Mouse (Mus musculus) inflammation-experienced regulatory T-cells, adult 16 weeks (primary cell): ENCODE results near the gene Tgtp1. TPM values are rescaled to one million over a fixed set of nuclear protein-coding genes. Genes with fewer than 3 reads are reported as not detected.

Experiments used
- polyA plus RNA-seq: library from polyadenylated mRNA; unstranded; fragments of 100-300 nt; shearing (Covaris generic); gene quantifications from one replicate; pipeline ENCODE4 v1.2.1, GENCODE M21; 2017

The Tgtp1 gene
- polyA plus RNA-seq: 266 TPM

GRCm38 (mm10) chr11:48994018-48994417 is at the start of gene Tgtp1:
TSS of gene Tgtp1 (minus strand) at chr11:48994172.

GRCm38 (mm10) chr11:48991740-48992520 is 2.0 kb downstream of the Tgtp1 start, which contains the start of gene Gm12185:
TSS of gene Gm12185 (minus strand) at chr11:48992226.

GRCm38 (mm10) chr11:48979251-48979650 is 14.7 kb downstream of the Tgtp1 start, which contains the start of gene 9930111J21Rik1:
TSS of gene 9930111J21Rik1 (minus strand) at chr11:48979398.

GRCm38 (mm10) chr11:48978240-48978939 is 15.6 kb downstream of the Tgtp1 start, which contains the start of gene Olfr56:
TSS of gene Olfr56 (plus strand) at chr11:48978889.

GRCm38 (mm10) chr11:48946090-48946489 is 47.9 kb downstream of the Tgtp1 start, which contains the start of gene Psme2b:
TSS of gene Psme2b (minus strand) at chr11:48946190.

Other genes with a start within 250 kb of the Tgtp1 start
- gene Rack1, start 193.8 kb downstream of the Tgtp1 start, polyA plus RNA-seq: 661 TPM
- 2.5 TPM for gene Trim41, start 176.8 kb downstream of the Tgtp1 start, polyA plus RNA-seq
- gene Trim7, start 168.0 kb downstream of the Tgtp1 start, polyA plus RNA-seq: 0.46 TPM
- 2.0 TPM for gene Gm12184, start 167.5 kb downstream of the Tgtp1 start, polyA plus RNA-seq
- gene Irgm1, start 122.5 kb downstream of the Tgtp1 start, polyA plus RNA-seq: 181 TPM
- 2.0 TPM for gene Gm5431, start 92.0 kb downstream of the Tgtp1 start, polyA plus RNA-seq
- gene Psme2b, start 48.0 kb downstream of the Tgtp1 start, polyA plus RNA-seq: 281 TPM
- 0.62 TPM for gene Olfr56, start 15.3 kb downstream of the Tgtp1 start, polyA plus RNA-seq
- gene 9930111J21Rik1, start 14.8 kb downstream of the Tgtp1 start, polyA plus RNA-seq: 317 TPM
- 6.6 TPM for gene Gm12185, start 1.9 kb downstream of the Tgtp1 start, polyA plus RNA-seq
- gene 9930111J21Rik2, start 57.1 kb upstream of the Tgtp1 start, polyA plus RNA-seq: 161 TPM
- 364 TPM for gene Tgtp2, start 70.0 kb upstream of the Tgtp1 start, polyA plus RNA-seq
- 525 TPM for gene Ifi47, start 82.4 kb upstream of the Tgtp1 start, polyA plus RNA-seq
- not detected for gene Olfr1396, start 120.7 kb upstream of the Tgtp1 start, polyA plus RNA-seq
- not detected for gene Olfr1395, start 148.1 kb upstream of the Tgtp1 start, polyA plus RNA-seq
- not detected for gene Olfr1394, start 160.2 kb upstream of the Tgtp1 start, polyA plus RNA-seq
- gene Btnl9, start 193.0 kb upstream of the Tgtp1 start, polyA plus RNA-seq: 0.16 TPM
- gene Zfp62, start 209.1 kb upstream of the Tgtp1 start, polyA plus RNA-seq: 88.1 TPM